Mouse (Mus musculus): ENCODE results near the gene Zfp184. TPM values are rescaled to one million over a fixed set of nuclear protein-coding genes. Genes with fewer than 3 reads are reported as not detected.
A peak's percentile ranks its signal among the peaks of the same experiment; 100 is the strongest.

Gene Zfp184
- polyA plus RNA-seq, 1 experiment from 2014 or later, result 19.9 TPM

DNA sequence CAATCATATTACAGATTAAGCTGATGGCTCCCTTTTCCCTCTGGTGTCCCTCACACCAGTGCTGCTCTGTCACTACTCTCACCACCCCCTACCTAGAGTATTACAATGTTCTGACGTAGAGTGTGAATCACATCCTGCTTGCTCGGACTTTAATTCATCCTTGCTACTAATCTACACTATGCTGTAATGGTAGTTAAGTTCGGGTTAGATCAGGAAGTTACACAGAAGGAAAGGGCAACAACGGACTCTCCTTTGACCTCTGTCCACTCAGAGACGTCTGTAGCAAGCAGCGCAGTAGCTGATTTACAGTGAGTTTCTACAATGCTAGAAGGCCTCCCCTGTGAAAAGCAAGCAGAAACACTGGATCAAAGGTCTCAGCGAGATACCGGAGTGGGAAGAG lies 31.0 kb upstream of the Zfp184 start:
- ATAC-seq (ENCODE audit: low FRiP score), result no peak
- Histone ChIP-seq H3K36me3 (no peaks in the 10 kb centered on the region), H3K4me3 (peak overlapping the region; percentile 8; the same call in 1 of the 2 replicates), H3K9ac (no peak overlapping the region), H3K4me1 (replicated peaks) (peaks cover 8% of the 10 kb centered on the region), H3K9me3 (no peaks in the 10 kb centered on the region), H3K27ac (no peak overlapping the region), H3K4me2 (peak overlapping the region; percentile 25), H3K27me3 (peaks cover 54% of the 10 kb centered on the region)
- 8% methylated on average over 8 of the region's 8 CpGs for WGBS

DNA sequence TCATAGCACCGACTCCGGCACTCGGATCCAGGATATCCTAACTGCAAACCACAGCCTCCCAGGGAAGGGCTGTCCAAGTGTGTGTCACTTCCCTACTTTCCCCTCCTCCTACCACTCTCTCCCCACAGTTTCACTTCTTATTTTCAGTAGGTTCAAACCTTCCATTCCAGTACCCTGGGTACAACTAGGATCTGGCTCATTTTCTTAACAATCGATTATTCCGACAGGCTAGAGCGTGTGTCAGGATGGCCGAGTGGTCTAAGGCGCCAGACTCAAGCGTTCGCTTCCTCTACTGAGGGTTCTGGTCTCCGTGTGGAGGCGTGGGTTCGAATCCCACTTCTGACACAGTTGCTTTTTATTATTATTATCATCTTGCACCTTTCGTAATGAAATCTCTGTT lies 30.3 kb upstream of the Zfp184 start:
- no peak overlapping the region for H3K27ac ChIP-seq
- peak overlapping the region; percentile 25 for H3K4me2 ChIP-seq
- 2% methylated on average over 14 of the region's 14 CpGs for WGBS

DNA sequence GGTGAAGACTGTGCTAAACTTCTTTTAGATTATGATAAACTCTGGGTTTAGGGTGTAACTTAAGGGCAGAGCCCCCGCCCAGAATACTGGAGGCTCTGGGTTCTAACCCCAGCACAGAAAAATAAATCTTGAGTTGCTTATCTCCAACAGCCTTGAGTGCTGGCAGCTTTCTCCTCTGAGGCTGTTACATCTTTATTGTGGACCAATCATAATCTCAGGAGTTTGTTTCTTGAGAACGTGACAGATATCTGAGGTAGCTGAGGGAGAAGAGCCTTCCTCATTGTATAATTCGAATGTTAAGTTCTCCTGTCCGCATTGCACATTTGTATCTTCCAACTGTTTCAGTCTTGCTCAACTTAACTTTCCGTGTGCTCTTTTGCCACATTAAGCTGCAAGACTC lies 29.4 kb upstream of the Zfp184 start:
- Histone ChIP-seq H3K9ac (no peak overlapping the region), H3K27me3 (peaks cover 71% of the 10 kb centered on the region), H3K4me2 (no peak overlapping the region), H3K4me3 (no peak overlapping the region), H3K27ac (no peak overlapping the region), H3K36me3 (no peaks in the 10 kb centered on the region), H3K4me1 (replicated peaks) (peaks cover 11% of the 10 kb centered on the region), H3K9me3 (no peaks in the 10 kb centered on the region)
- ATAC-seq (ENCODE audit: low FRiP score), result no peak
- 58% methylated on average over 5 of the region's 5 CpGs for WGBS

More for the DNA sequence above, 30.3 kb upstream of the Zfp184 start:
- H3K9me3 ChIP-seq, result no peaks in the 10 kb centered on the region
- H3K4me3 ChIP-seq, result no peak overlapping the region; the same call in 1 of the 2 replicates
- H3K4me1 ChIP-seq (replicated peaks), result peaks cover 11% of the 10 kb centered on the region
- H3K27me3 ChIP-seq, result peaks cover 62% of the 10 kb centered on the region
- H3K36me3 ChIP-seq, result no peaks in the 10 kb centered on the region
- no peak for ATAC-seq (ENCODE audit: low FRiP score)
- no peak overlapping the region for H3K9ac ChIP-seq

DNA sequence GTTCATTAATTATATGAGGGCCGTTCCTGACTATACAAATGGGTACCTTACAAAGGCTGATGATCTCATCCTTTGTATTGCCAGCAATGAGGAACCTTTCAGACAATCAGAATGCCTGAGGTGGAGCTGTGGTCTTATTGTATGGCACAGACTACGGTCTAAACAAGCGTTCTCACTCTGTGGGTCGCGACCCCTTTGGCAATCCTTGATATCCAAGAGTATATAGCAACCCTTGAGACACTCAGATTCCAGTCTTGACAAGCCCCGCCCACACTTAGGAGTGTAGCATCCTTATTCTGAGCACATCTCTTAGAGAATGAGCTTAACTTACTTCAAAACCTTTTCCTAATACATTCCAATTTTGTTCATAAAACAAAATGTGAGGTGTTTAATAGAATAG lies 28.8 kb upstream of the Zfp184 start:
- no peak overlapping the region for H3K4me2 ChIP-seq
- no peak for ATAC-seq (ENCODE audit: low FRiP score)
- H3K27ac ChIP-seq, result no peak overlapping the region
- H3K27me3 ChIP-seq, result peaks cover 76% of the 10 kb centered on the region
- WGBS, result 46% methylated on average over 6 of the region's 6 CpGs
- H3K4me3 ChIP-seq, result no peak overlapping the region
- H3K4me1 ChIP-seq (replicated peaks), result peaks cover 11% of the 10 kb centered on the region
- no peak overlapping the region for H3K9ac ChIP-seq
- no peaks in the 10 kb centered on the region for H3K9me3 ChIP-seq
- no peaks in the 10 kb centered on the region for H3K36me3 ChIP-seq

DNA sequence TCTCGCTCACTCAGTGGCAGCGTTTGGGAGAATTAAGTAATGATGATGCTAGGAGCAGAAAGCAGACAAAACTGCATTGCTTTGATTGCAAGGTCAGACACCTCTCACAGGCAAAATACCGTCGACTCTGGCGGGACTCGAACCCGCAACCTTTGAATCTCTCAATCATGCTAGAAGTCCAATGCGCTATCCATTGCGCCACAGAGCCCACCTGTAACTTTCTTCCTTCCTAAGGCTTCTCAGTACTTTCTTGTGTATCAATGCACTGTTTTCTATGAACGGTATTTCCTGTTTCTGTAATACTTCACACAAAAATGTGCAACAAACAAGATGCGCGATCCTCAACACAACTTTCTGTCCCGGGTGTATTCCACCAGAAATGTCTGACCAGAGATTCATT lies 27.9 kb upstream of the Zfp184 start:
- peaks cover 11% of the 10 kb centered on the region for H3K4me1 ChIP-seq (replicated peaks)
- no peak overlapping the region for H3K27ac ChIP-seq
- no peak for ATAC-seq (ENCODE audit: low FRiP score)
- H3K36me3 ChIP-seq, result no peaks in the 10 kb centered on the region
- H3K4me2 ChIP-seq, result no peak overlapping the region
- no peaks in the 10 kb centered on the region for H3K9me3 ChIP-seq
- no peak overlapping the region for H3K4me3 ChIP-seq
- H3K9ac ChIP-seq, result no peak overlapping the region
- WGBS, result 2% methylated on average over 13 of the region's 13 CpGs
- H3K27me3 ChIP-seq, result peaks cover 81% of the 10 kb centered on the region

DNA sequence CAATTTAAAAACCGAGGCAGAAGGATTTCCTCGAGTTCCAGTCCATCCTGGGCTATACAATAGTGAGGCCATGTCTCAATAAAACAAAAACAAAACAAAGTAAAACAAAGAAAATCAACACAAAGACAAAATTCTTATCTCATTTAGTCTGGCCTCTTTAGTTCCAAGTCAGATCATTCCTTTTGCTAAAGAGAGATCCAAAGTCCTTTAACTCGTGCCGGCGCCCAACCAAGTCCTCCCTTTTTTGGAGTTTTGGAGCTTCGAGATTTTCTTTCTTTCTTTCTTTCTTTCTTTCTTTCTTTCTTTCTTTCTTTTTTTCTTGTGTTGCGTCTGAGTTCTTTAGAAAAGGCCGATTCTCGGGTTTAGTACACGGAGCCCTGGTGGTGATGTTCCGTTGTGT lies 27.4 kb upstream of the Zfp184 start:
- Histone ChIP-seq H3K4me3 (0 out of 2 replicates have a peak overlapping the region, but pooled peaks have one; percentile 12), H3K27ac (no peak overlapping the region), H3K27me3 (peaks cover 83% of the 10 kb centered on the region), H3K4me1 (replicated peaks) (peaks cover 11% of the 10 kb centered on the region), H3K9ac (no peak overlapping the region), H3K9me3 (no peaks in the 10 kb centered on the region), H3K4me2 (peak overlapping the region; percentile 56), H3K36me3 (no peaks in the 10 kb centered on the region)
- ATAC-seq (ENCODE audit: low FRiP score), result no peak
- under 1% methylated on average over 11 of the region's 11 CpGs for WGBS

DNA sequence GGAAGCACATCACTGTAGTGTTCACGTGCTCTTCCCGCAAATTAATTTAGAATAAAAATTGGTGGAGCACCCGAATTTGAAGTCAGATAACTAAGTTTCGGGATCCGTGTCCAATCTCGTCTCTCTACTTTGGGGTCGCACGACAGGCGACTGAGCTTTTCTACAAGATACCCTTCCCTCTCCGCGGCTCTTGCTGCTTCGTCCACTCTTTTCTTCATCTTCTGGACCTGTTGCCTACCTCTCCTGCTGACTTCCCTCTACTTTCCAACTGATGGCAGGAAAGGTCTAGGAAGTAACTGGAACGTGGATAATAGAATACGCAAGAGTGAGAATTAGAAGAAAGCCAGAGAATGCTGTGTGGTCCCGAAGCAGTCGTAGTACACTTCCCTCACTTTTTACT lies 26.9 kb upstream of the Zfp184 start:
- Histone ChIP-seq H3K36me3 (no peaks in the 10 kb centered on the region), H3K4me2 (peak overlapping the region; percentile 56), H3K9me3 (no peaks in the 10 kb centered on the region), H3K27me3 (peaks cover 86% of the 10 kb centered on the region), H3K9ac (no peak overlapping the region), H3K4me3 (peak overlapping the region; percentile 30), H3K27ac (no peak overlapping the region), H3K4me1 (replicated peaks) (peaks cover 11% of the 10 kb centered on the region)
- ATAC-seq (ENCODE audit: low FRiP score), result no peak
- under 1% methylated on average over 16 of the region's 16 CpGs for WGBS

DNA sequence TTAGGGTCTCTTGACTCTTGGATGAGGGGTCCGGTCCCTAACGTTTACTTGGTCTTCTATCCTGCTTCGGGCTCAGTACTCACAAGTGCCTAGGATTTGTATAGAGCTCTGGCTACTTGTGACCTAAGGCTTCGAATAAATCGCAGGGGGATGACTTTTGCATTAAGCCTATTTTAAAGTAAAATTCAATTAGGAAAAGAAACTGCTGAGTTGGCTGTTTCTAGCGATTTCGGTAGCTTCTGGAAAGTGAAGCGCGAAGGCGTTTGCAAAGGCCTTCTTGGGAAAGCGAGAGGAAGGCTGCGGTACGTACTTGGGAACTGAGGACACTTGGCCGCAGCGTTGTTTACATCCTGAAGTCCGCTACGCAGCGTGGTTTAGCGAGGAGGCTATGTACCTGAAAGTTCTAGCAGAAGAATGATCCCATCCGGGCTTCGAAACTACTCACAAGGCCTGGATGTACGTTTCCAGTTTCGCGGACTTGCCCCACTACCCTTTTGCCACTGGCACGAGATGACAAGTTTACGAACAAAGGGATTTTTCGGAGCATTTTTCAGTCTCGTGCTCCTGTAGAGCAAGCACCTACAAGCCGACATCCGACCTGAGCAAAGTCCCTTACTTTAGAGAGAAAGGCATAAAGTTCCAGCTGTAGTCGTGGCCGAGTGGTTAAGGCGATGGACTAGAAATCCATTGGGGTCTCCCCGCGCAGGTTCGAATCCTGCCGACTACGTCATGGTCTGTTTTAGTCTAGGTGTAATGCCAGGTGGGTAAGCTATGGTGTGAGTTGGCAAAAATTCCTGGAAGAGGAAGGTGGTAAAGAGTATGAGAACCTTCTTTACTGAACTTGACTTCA lies 26.1 kb upstream of the Zfp184 start:
- no peak overlapping the region for H3K27ac ChIP-seq
- H3K4me1 ChIP-seq (replicated peaks), result peaks cover 11% of the 10 kb centered on the region
- peak overlapping the region; percentile 37 for H3K4me3 ChIP-seq
- under 1% methylated on average over 38 of the region's 38 CpGs for WGBS
- no peaks in the 10 kb centered on the region for H3K36me3 ChIP-seq
- ATAC-seq (ENCODE audit: low FRiP score), result peak; percentile 61; the same call in 1 of the 2 replicates
- peaks cover 88% of the 10 kb centered on the region for H3K27me3 ChIP-seq
- peak overlapping the region; percentile 56 for H3K4me2 ChIP-seq
- no peaks in the 10 kb centered on the region for H3K9me3 ChIP-seq
- H3K9ac ChIP-seq, result peak overlapping the region; percentile 46; the same call in 1 of the 2 replicates

DNA sequence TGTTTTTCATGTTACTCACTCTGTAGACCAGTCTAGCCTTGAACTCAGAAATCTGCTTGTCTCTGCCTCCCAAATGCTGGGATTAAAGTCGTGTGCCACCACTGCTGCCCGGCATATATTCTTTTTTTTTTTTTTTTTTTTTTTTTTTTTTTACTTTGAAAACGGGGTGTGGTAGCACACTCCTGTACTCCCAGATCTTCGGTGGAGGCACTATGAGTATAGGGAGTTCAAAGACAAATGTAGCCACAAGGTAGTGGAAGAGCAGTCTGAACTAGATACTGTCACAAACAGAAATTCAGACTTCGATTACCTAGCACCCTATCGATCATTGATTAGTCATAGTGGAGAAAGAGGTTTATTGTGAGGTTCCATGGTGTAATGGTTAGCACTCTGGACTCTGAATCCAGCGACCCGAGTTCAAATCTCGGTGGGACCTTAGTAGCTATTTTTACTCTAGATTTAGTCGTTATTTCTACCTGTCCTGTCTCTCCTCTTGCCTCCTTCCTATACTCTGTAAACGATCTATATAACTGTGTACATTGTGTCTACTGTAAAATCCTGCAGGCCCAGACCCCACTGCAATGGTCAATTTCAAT lies 25.0 kb upstream of the Zfp184 start:
- Histone ChIP-seq H3K4me3 (no peak overlapping the region), H3K9me3 (no peaks in the 10 kb centered on the region), H3K9ac (no peak overlapping the region), H3K27me3 (peaks cover 87% of the 10 kb centered on the region), H3K4me2 (no peak overlapping the region), H3K4me1 (replicated peaks) (peaks cover 11% of the 10 kb centered on the region), H3K36me3 (no peaks in the 10 kb centered on the region), H3K27ac (no peak overlapping the region)
- ATAC-seq (ENCODE audit: low FRiP score), result no peak
- WGBS, result 2% methylated on average over 11 of the region's 11 CpGs

DNA sequence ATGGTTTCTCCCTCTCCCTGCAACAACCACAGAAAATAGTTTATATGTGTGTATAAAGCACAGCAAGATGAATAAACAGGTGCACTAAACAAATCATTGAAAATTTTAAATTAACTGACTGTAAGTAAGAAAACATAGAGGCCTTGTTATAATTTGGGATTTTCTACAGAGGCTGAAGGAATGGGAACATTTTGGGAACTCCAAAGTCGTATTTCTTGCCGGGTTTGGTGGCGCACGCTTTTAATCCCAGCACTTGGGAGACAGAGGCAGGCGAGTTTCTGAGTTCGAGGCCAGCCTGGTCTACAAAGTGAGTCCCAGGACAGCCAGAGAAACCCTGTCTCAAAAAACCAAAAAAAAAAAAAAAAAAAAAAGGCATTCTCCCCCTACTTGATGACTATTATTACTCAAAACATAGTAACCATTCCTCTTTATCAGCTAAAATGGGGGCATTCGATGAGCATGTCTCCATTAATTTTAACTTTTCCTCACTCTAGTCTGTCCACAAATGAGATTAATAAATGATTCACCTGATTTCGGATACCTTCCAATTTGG lies 24.1 kb upstream of the Zfp184 start:
- peaks cover 87% of the 10 kb centered on the region for H3K27me3 ChIP-seq
- WGBS, result 24% methylated on average over 8 of the region's 8 CpGs

DNA sequence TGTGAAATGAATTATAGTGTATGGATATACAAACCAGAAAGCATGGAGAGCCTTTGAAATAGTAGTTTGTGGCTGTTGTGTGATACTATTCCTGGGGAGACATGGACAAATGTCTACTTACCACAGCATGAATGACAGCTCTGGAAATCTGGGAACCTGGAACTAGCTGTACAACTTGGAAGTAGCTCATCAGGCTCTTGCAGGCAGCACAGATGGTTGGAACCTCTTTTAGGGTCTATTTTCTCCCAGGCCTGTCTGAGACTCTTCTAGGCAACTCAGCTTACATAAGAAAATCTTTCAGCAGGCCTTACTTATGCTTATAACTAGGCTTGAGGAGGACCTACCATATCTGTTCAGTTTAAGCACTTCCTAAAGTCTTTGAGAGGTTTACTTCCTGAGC lies 21.5 kb upstream of the Zfp184 start:
- Histone ChIP-seq H3K9ac (no peak overlapping the region), H3K27me3 (peaks cover 80% of the 10 kb centered on the region)

More for the DNA sequence above, 24.1 kb upstream of the Zfp184 start:
- Histone ChIP-seq H3K9me3 (no peaks in the 10 kb centered on the region), H3K27ac (no peak overlapping the region), H3K9ac (no peak overlapping the region), H3K4me3 (no peak overlapping the region), H3K4me1 (replicated peaks) (peaks cover 11% of the 10 kb centered on the region), H3K4me2 (no peak overlapping the region), H3K36me3 (no peaks in the 10 kb centered on the region)
- no peak for ATAC-seq (ENCODE audit: low FRiP score)

DNA sequence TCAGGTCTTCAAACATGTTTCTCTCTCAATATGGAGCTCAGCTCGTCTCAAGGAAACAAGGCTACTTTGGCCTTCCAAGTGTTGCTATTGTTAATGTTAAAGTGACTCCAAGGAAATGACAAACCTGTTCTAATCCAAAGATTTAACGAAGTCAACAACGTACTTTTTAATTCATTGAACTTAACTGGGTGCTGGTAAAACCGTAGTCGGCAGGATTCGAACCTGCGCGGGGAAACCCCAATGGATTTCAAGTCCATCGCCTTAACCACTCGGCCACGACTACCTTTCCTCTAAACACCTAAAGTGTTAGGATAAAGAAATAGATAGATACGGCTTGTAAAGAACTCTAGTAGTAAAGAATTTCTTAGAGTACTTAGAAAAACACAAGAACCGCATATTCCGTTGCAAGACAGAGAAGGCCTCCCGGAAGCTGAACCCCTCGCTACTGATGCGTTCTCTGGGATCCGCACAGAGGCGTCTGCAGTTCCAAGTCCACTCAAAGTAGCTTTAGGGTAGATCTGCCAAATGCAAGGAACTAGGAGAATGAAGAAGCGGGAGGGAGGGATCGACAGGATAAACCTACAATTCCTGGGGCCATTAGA lies 20.1 kb upstream of the Zfp184 start:
- no peaks in the 10 kb centered on the region for H3K36me3 ChIP-seq
- H3K4me1 ChIP-seq (replicated peaks), result no peaks in the 10 kb centered on the region
- H3K27ac ChIP-seq, result no peak overlapping the region
- H3K4me3 ChIP-seq, result no peak overlapping the region
- WGBS, result 4% methylated on average over 21 of the region's 21 CpGs
- H3K9me3 ChIP-seq, result no peaks in the 10 kb centered on the region
- no peak for ATAC-seq (ENCODE audit: low FRiP score)
- no peak overlapping the region for H3K4me2 ChIP-seq
- no peak overlapping the region for H3K9ac ChIP-seq
- H3K27me3 ChIP-seq, result peaks cover 78% of the 10 kb centered on the region

More for the DNA sequence above, 21.5 kb upstream of the Zfp184 start:
- Histone ChIP-seq H3K4me3 (no peak overlapping the region), H3K4me1 (replicated peaks) (peaks cover 7% of the 10 kb centered on the region), H3K36me3 (no peaks in the 10 kb centered on the region), H3K4me2 (no peak overlapping the region), H3K9me3 (no peaks in the 10 kb centered on the region), H3K27ac (no peak overlapping the region)
- ATAC-seq (ENCODE audit: low FRiP score), result no peak

Measured in hindbrain, embryonic 13.5 days (tissue).